Mouse (Mus musculus) midbrain, embryonic 13.5 days (tissue): ENCODE measurements around the gene Tjp3. TPM values are rescaled to one million over a fixed set of nuclear protein-coding genes. Genes with fewer than 3 reads are reported as not detected.
"Not testable (repeated sequence)": the region's sequence is repeated elsewhere in the genome, so short reads cannot be mapped to it uniquely, and the experiment has no call there.

Experiments used
- ATAC-seq: fragments of 200-750 bp; cut with Nextera tagmentation; 2 replicates; pipeline ENCODE4 v1.8.0; 2017; ENCODE audit warnings: mild to moderate bottlenecking, moderate TSS enrichment, moderate library complexity
- H3K27ac ChIP-seq: fragments of 300-500 bp; sonication (generic); 2 replicates; pipeline ENCODE4 v1.5.1; 2015; ENCODE audit warnings: inconsistent platforms, mild to moderate bottlenecking, moderate library complexity
- H3K27me3 ChIP-seq: fragments of 300-500 bp; sonication (generic); 2 replicates; pipeline ENCODE4 v1.6.1; 2015; ENCODE audit warnings: mild to moderate bottlenecking, inconsistent platforms
- H3K36me3 ChIP-seq: fragments of 300-500 bp; sonication (generic); 2 replicates; pipeline ENCODE4 v1.6.1; 2015; ENCODE audit warnings: mild to moderate bottlenecking, inconsistent platforms
- H3K4me1 ChIP-seq: fragments of 300-500 bp; sonication (generic); replicated peaks from 2 replicates; pipeline ENCODE4 v1.6.1; 2015; ENCODE audit warnings: inconsistent platforms
- H3K4me2 ChIP-seq: fragments of 300-500 bp; sonication (generic); replicated peaks from 2 replicates; pipeline ENCODE4 v1.6.1; 2015; ENCODE audit warnings: moderate library complexity, mild to moderate bottlenecking, inconsistent platforms
- H3K4me3 ChIP-seq: fragments of 300-500 bp; sonication (generic); replicated peaks from 2 replicates; pipeline ENCODE4 v1.5.1; 2015; ENCODE audit warnings: mild to moderate bottlenecking, inconsistent platforms
- H3K9ac ChIP-seq: fragments of 300-500 bp; sonication (generic); replicated peaks from 2 replicates; pipeline ENCODE4 v1.6.1; 2015; ENCODE audit warnings: mild to moderate bottlenecking, inconsistent platforms
- H3K9me3 ChIP-seq: fragments of 300-500 bp; sonication (generic); 2 replicates; pipeline ENCODE4 v1.6.1; 2016; ENCODE audit warnings: mild to moderate bottlenecking, inconsistent platforms
- WGBS: fragments of 180-500 bp; shearing (Covaris S2); methylation state at CpG from one replicate; pipeline ENCODE4 v1.1.7; 2015; 5-methylcytosine and 5-hydroxymethylcytosine counted together
- microRNA-seq: library from miRNA; unstranded; fragments of <30 nt; microRNA quantifications from one replicate; pipeline ENCODE4, GENCODE M21; 2016
- polyA plus RNA-seq: library from polyadenylated mRNA; unstranded; fragments of >200 nt; fragmentation: Nextera tagmentation; extraction: Ambion mirVana; gene quantifications from 2 replicates; pipeline ENCODE4 v1.2.1, GENCODE M21; 2015

Gene Tjp3
- polyA plus RNA-seq, 1 experiment from 2014 or later, result 5.5 TPM

GRCm38 (mm10) chr10:81234206-81234605 is 57.2 kb downstream of the Tjp3 start:
- Histone ChIP-seq H3K36me3 (no peaks in the 10 kb centered on the region), H3K4me3 (no peak overlapping the region), H3K4me1 (peaks cover 31% of the 10 kb centered on the region), H3K27ac (no peak overlapping the region), H3K4me2 (no peak overlapping the region), H3K9ac (no peak overlapping the region), H3K9me3 (no peaks in the 10 kb centered on the region), H3K27me3 (peaks cover 10% of the 10 kb centered on the region)
- ATAC-seq, result no peak
- WGBS, result 83% methylated on average over 6 of the region's 6 CpGs

- peak overlapping the region; percentile 82 for H3K9ac ChIP-seq
- no peaks in the 10 kb centered on the region for H3K9me3 ChIP-seq
- WGBS, result under 1% methylated on average over 24 of the region's 28 CpGs
- peak overlapping the region; percentile 73 for H3K4me2 ChIP-seq
- ATAC-seq, result peak; percentile 49
- H3K4me3 ChIP-seq, result peak overlapping the region; percentile 71
- 0 out of 2 replicates have a peak, but pooled peaks cover 5% of the 10 kb centered on the region for H3K27me3 ChIP-seq
- peak overlapping the region; percentile 68 for H3K27ac ChIP-seq
- 0 out of 2 replicates have a peak, but pooled peaks cover 9% of the 10 kb centered on the region for H3K36me3 ChIP-seq
- peaks cover 41% of the 10 kb centered on the region for H3K4me1 ChIP-seq
These were observed 58.2 kb downstream of the Tjp3 start for GRCm38 (mm10) chr10:81233226-81233585.

- ATAC-seq, result peak; percentile 59
- Histone ChIP-seq H3K9ac (peak within 1 kb of the TSS; percentile 82), H3K4me3 (peak within 1 kb of the TSS; percentile 71), H3K4me1 (peaks cover 46% of the 10 kb centered on the region), H3K4me2 (peak within 1 kb of the TSS; percentile 73), H3K27me3 (no peaks in the 10 kb centered on the region), H3K27ac (peak within 1 kb of the TSS; percentile 68), H3K36me3 (0 out of 2 replicates have a peak, but pooled peaks cover 9% of the 10 kb centered on the region), H3K9me3 (no peaks in the 10 kb centered on the region)
- 8% methylated on average over 29 of the region's 29 CpGs for WGBS
These were observed 58.7 kb downstream of the Tjp3 start, which contains the start of gene Zfr2 for GRCm38 (mm10) chr10:81232580-81233225. Gene Zfr2, plus strand, starts transcription at chr10:81233155.

- Histone ChIP-seq H3K27ac (peak overlapping the region; percentile 95), H3K4me3 (peak overlapping the region; percentile 68), H3K4me1 (peaks cover 54% of the 10 kb centered on the region), H3K27me3 (no peaks in the 10 kb centered on the region), H3K9ac (peak overlapping the region; percentile 91), H3K36me3 (0 out of 2 replicates have a peak, but pooled peaks cover 9% of the 10 kb centered on the region), H3K4me2 (peak overlapping the region; percentile 85), H3K9me3 (no peaks in the 10 kb centered on the region)
- ATAC-seq, result peak; percentile 0; the same call in 1 of the 2 replicates
- WGBS, result 43% methylated on average over 7 of the region's 7 CpGs
These were observed 59.9 kb downstream of the Tjp3 start for GRCm38 (mm10) chr10:81231436-81231835.

- WGBS, result 3% methylated on average over 27 of the region's 27 CpGs
- H3K27ac ChIP-seq, result peak within 1 kb of the TSS; percentile 95
- 0 out of 2 replicates have a peak, but pooled peaks cover 9% of the 10 kb centered on the region for H3K36me3 ChIP-seq
- no peaks in the 10 kb centered on the region for H3K27me3 ChIP-seq
- H3K9me3 ChIP-seq, result no peaks in the 10 kb centered on the region
- peak within 1 kb of the TSS; percentile 68 for H3K4me3 ChIP-seq
- peak; percentile 92 for ATAC-seq
- H3K9ac ChIP-seq, result peak within 1 kb of the TSS; percentile 91
- H3K4me1 ChIP-seq, result peaks cover 57% of the 10 kb centered on the region
- H3K4me2 ChIP-seq, result peak within 1 kb of the TSS; percentile 85
These were observed 60.7 kb downstream of the Tjp3 start, which contains the start of gene Atcay for GRCm38 (mm10) chr10:81230438-81231332. Gene Atcay, minus strand, starts transcription at chr10:81230833.

GRCm38 (mm10) chr10:81229735-81230437 is 61.5 kb downstream of the Tjp3 start:
- no peaks in the 10 kb centered on the region for H3K9me3 ChIP-seq
- H3K9ac ChIP-seq, result peak overlapping the region; percentile 91
- H3K27ac ChIP-seq, result peak overlapping the region; percentile 95
- H3K4me3 ChIP-seq, result peak overlapping the region; percentile 68
- H3K4me1 ChIP-seq, result peaks cover 57% of the 10 kb centered on the region
- WGBS, result 10% methylated on average over 20 of the region's 20 CpGs
- ATAC-seq, result peak; percentile 13
- H3K36me3 ChIP-seq, result peaks cover 9% of the 10 kb centered on the region
- peak overlapping the region; percentile 85 for H3K4me2 ChIP-seq
- no peaks in the 10 kb centered on the region for H3K27me3 ChIP-seq

- Histone ChIP-seq H3K36me3 (peaks cover 61% of the 10 kb centered on the region), H3K4me1 (peaks cover 22% of the 10 kb centered on the region)
- H3K9me3 ChIP-seq, ATAC-seq, H3K9ac ChIP-seq, H3K27me3 ChIP-seq, H3K4me3 ChIP-seq, H3K4me2 ChIP-seq, H3K27ac ChIP-seq: not testable (repeated sequence)
- WGBS, result 69% methylated on average over 2 of the region's 2 CpGs
These were observed 67.7 kb downstream of the Tjp3 start for GRCm38 (mm10) chr10:81223731-81224130.

Small RNAs within 50 kb of the gene (microRNA-seq; reads per million reads assigned to microRNA genes)
- 12.4 reads per million, percentile 30 among the genes with 10 or more reads in this experiment for gene Mir3057

Other genes starting within 250 kb of the Tjp3 start
- 316 and 322 TPM in 2 replicates for gene Sgta, start 231.4 kb downstream of the Tjp3 start, polyA plus RNA-seq
- gene Thop1, start 221.5 kb downstream of the Tjp3 start, polyA plus RNA-seq, result 44.9 and 48.5 TPM in 2 replicates
- gene Creb3l3, start 192.7 kb downstream of the Tjp3 start, polyA plus RNA-seq, result 0.12 and 0.20 TPM in 2 replicates
- 220 and 243 TPM in 2 replicates for gene Map2k2, start 185.7 kb downstream of the Tjp3 start, polyA plus RNA-seq
- 13.2 and 15.2 TPM in 2 replicates for gene Zbtb7a, start 156.4 kb downstream of the Tjp3 start, polyA plus RNA-seq
- gene Pias4, start 123.7 kb downstream of the Tjp3 start, polyA plus RNA-seq, result 60.0 and 60.9 TPM in 2 replicates
- 565 and 579 TPM in 2 replicates for gene Eef2, start 115.0 kb downstream of the Tjp3 start, polyA plus RNA-seq
- gene Dapk3, start 108.6 kb downstream of the Tjp3 start, polyA plus RNA-seq, result 48.4 and 67.3 TPM in 2 replicates
- gene 4930442H23Rik, start 107.7 kb downstream of the Tjp3 start, polyA plus RNA-seq, result 0.12 and 0.15 TPM in 2 replicates
- gene Nmrk2, start 89.5 kb downstream of the Tjp3 start, polyA plus RNA-seq, result 0.16 TPM in 1 of 2 replicates, not detected in the other
- 66.0 and 77.3 TPM in 2 replicates for gene Atcay, start 60.7 kb downstream of the Tjp3 start, polyA plus RNA-seq
- gene Zfr2, start 58.4 kb downstream of the Tjp3 start, polyA plus RNA-seq, result 16.5 and 19.7 TPM in 2 replicates
- 7.2 and 8.8 TPM in 2 replicates for gene Matk, start 38.6 kb downstream of the Tjp3 start, polyA plus RNA-seq
- 138 and 148 TPM in 2 replicates for gene Mrpl54, start 24.6 kb downstream of the Tjp3 start, polyA plus RNA-seq
- 27.9 and 30.8 TPM in 2 replicates for gene Apba3, start 24.6 kb downstream of the Tjp3 start, polyA plus RNA-seq
- gene Pip5k1c, start 1.4 kb upstream of the Tjp3 start, polyA plus RNA-seq, result 92.8 and 99.6 TPM in 2 replicates
- 35.5 and 35.8 TPM in 2 replicates for gene Cactin, start 29.5 kb upstream of the Tjp3 start, polyA plus RNA-seq
- 4.7 and 4.9 TPM in 2 replicates for gene Tbxa2r, start 37.1 kb upstream of the Tjp3 start, polyA plus RNA-seq
- gene Gipc3, start 51.7 kb upstream of the Tjp3 start, polyA plus RNA-seq, result not detected in 2 replicates
- 46.5 and 49.8 TPM in 2 replicates for gene Hmg20b, start 58.9 kb upstream of the Tjp3 start, polyA plus RNA-seq
- gene Mfsd12, start 65.9 kb upstream of the Tjp3 start, polyA plus RNA-seq, result 8.8 and 10.1 TPM in 2 replicates
- 0.44 and 0.70 TPM in 2 replicates for gene 4930404N11Rik, start 74.2 kb upstream of the Tjp3 start, polyA plus RNA-seq
- 127 and 133 TPM in 2 replicates for gene Fzr1, start 86.9 kb upstream of the Tjp3 start, polyA plus RNA-seq
- 73.5 TPM in 2 replicates for gene Dohh, start 92.8 kb upstream of the Tjp3 start, polyA plus RNA-seq
- gene Gm48551, start 92.9 kb upstream of the Tjp3 start, polyA plus RNA-seq, result 6.9 and 7.2 TPM in 2 replicates
- 1.2 and 2.1 TPM in 2 replicates for gene Gm48552, start 97.4 kb upstream of the Tjp3 start, polyA plus RNA-seq
- 1.4 and 1.9 TPM in 2 replicates for gene Smim24, start 101.5 kb upstream of the Tjp3 start, polyA plus RNA-seq
- 13.1 and 15.2 TPM in 2 replicates for gene Nfic, start 164.1 kb upstream of the Tjp3 start, polyA plus RNA-seq
- gene Celf5, start 191.1 kb upstream of the Tjp3 start, polyA plus RNA-seq, result 75.5 and 79.4 TPM in 2 replicates
- 57.1 and 58.2 TPM in 2 replicates for gene Ncln, start 204.8 kb upstream of the Tjp3 start, polyA plus RNA-seq
- gene S1pr4, start 208.6 kb upstream of the Tjp3 start, polyA plus RNA-seq, result 0.64 and 0.77 TPM in 2 replicates
- gene Gna15, start 232.6 kb upstream of the Tjp3 start, polyA plus RNA-seq, result 0.94 and 1.0 TPM in 2 replicates